Mouse (Mus musculus) B cell, adult 67 days (primary cell): ENCODE measurements around the gene Gm49673. TPM values are rescaled to one million over a fixed set of nuclear protein-coding genes. Genes with fewer than 3 reads are reported as not detected.

Experiments
- total RNA-seq, 2 experiments: library from RNA; stranded (reverse); gene quantifications; 4 replicates each; pipeline ENCODE4 v1.2.4; 2023

The Gm49673 gene
- total RNA-seq, result 1 to 10 TPM in 1 of 2 experiments, under 1 TPM in 1; 0.78 to 1.4 TPM

DNA sequence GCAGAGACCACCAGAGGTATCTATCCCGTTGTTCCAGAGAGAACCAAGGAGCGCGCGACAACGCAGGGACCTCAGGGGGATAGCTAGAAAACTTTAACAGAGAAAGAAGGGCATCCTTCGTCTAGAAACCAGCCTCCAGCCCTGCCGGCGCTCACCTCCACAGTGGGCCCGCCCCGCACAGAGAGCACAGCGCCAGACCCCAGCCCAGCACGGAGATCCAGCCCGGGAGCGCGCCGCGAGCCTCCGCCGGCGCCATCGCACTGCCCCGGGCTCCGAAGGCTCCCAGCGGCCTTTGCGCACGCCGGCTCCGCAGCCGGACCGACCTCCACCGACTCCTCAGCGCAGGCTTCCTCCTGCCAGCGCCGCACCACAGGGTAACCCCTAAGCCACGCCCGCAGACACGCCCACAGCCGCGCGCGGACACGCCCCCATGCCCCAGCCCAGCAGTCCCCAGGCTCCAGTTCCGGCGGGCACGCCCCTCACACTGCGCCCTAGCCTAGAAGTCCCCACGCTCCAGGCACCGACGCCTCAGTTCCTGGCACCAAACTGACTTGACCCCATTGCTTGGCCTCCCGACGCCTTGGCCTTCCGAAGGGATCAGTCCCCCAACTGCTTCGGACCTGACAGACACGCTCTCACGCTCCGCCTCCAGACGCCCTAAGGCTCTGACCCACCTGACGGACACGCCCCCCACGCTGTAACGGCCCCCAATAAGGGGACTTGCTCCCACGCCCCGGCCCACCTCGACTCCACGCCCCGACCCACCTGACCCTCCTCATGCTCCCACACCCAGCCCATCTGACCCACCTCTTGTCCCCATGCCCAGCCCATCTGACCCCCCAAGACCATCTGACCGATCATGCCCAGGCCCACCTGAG is at the start of gene Gm49673, which contains the start of gene Rnaset2a:
Gm49673 (minus strand) TSS at position 350 of the 878 bp plus-strand sequence.
Rnaset2a (minus strand) TSS at position 659 of the 878 bp plus-strand sequence.

GRCm38 (mm10) chr17:8164701-8165607 is 17.4 kb upstream of the Gm49673 start, which contains the start of gene Fgfr1op:
Fgfr1op (plus strand) TSS chr17:8165501.

Other genes with a start within 250 kb of the Gm49673 start
- gene Tagap, start 221.8 kb downstream of the Gm49673 start, total RNA-seq, result 100 to 1,000 TPM; 113 to 165 TPM
- 10 to 100 TPM; 11.9 to 20.5 TPM for gene Rsph3a, start 202.2 kb downstream of the Gm49673 start, total RNA-seq
- gene Rnaset2a, start 309 bp upstream of the Gm49673 start, total RNA-seq, result 10 to 100 TPM; 26.3 to 26.6 TPM
- 10 to 100 TPM; 55.7 to 71.9 TPM for gene Fgfr1op, start 17.7 kb upstream of the Gm49673 start, total RNA-seq
- gene Ccr6, start 88.3 kb upstream of the Gm49673 start, total RNA-seq, result 10 to 100 TPM; 48.5 to 91.5 TPM
- 10 to 100 TPM; 53.2 to 55.9 TPM for gene Mpc1, start 135.1 kb upstream of the Gm49673 start, total RNA-seq
- 100 to 1,000 TPM; 169 to 192 TPM for gene Sft2d1, start 163.3 kb upstream of the Gm49673 start, total RNA-seq
- gene Prr18, start 189.7 kb upstream of the Gm49673 start, total RNA-seq, result 1 to 10 TPM; 1.1 to 1.7 TPM
- gene T2, start 208.2 kb upstream of the Gm49673 start, total RNA-seq, result not detected